Mouse (Mus musculus): ENCODE measurements at regions not wholly inside any gene's neighbourhood (a gene's known extent, or its start where the extent isn't known, plus 50 kb on each side); places are given as distances from the start of the nearest gene placed in this dataset.
"Not testable (repeated sequence)": the region's sequence is repeated elsewhere in the genome, so short reads cannot be mapped to it uniquely, and the experiment has no call there.

DNA sequence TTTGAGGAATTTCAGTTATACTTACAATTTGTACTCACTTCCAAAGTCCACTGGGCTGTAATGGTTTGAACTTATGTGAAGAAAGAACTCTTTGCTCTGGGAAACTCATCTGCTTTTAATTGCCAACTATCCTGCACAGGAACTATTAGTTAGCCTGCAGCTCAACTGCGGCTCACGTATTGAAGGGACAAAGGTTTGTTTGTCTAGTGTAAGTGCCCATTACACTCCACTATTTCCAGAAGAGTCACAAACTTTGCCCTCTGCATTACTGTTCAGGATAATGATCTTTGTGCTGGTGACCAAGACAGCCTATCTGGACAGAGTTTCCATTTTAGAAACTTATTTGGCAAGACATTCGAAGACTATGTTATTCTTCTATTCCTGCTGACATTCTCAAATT lies 74.5 kb downstream of the Slc10a2 start:
- Histone ChIP-seq H3K4me1 (ENCODE audit: control insufficient read depth, insufficient read depth, low read length) (no peaks in the 10 kb centered on the region), H3K4me3 (ENCODE audit: low read depth, low read length) (no peak overlapping the region), H3K9ac (replicated peaks; ENCODE audit: low read length) (no peak overlapping the region), H3K27me3 (ENCODE audit: control insufficient read depth, insufficient read depth, low read length) (no peaks in the 10 kb centered on the region), H3K36me3 (replicated peaks; ENCODE audit: control insufficient read depth, insufficient read depth, low read depth, low read length) (no peaks in the 10 kb centered on the region), H3K4me2 (ENCODE audit: low read depth, low read length) (no peak overlapping the region), H3K27ac (replicated peaks; ENCODE audit: low read depth, low read length) (no peak overlapping the region), H3K9me3 (replicated peaks; ENCODE audit: control insufficient read depth, low read length) (no peaks in the 10 kb centered on the region)
- no peak for ATAC-seq (replicated peaks; ENCODE audit: insufficient number of reproducible peaks, low FRiP score, low TSS enrichment, low read depth)
- peak; percentile 46 for DNase-seq (ENCODE audit: low spot score)
- 35% methylated on average over 3 of the region's 3 CpGs for WGBS

GRCm38 (mm10) chr8:5012368-5012767 lies 92.8 kb downstream of the Slc10a2 start:
- Histone ChIP-seq H3K9me3 (replicated peaks; ENCODE audit: control insufficient read depth, low read length) (no peaks in the 10 kb centered on the region), H3K27me3 (ENCODE audit: control insufficient read depth, insufficient read depth, low read length) (no peaks in the 10 kb centered on the region), H3K4me1 (ENCODE audit: control insufficient read depth, insufficient read depth, low read length) (no peaks in the 10 kb centered on the region), H3K36me3 (replicated peaks; ENCODE audit: control insufficient read depth, insufficient read depth, low read depth, low read length) (no peaks in the 10 kb centered on the region), H3K27ac (replicated peaks; ENCODE audit: low read depth, low read length) (no peak overlapping the region), H3K9ac (replicated peaks; ENCODE audit: low read length) (no peak overlapping the region), H3K4me3 (ENCODE audit: low read depth, low read length) (no peak overlapping the region), H3K4me2 (ENCODE audit: low read depth, low read length) (no peak overlapping the region)
- no peak for DNase-seq (ENCODE audit: low spot score)
- WGBS = 65% methylated on average over 1 of the region's 1 CpGs
- ATAC-seq (replicated peaks; ENCODE audit: insufficient number of reproducible peaks, low FRiP score, low TSS enrichment, low read depth) = no peak

GRCm38 (mm10) chr8:5011771-5012170 lies 93.4 kb downstream of the Slc10a2 start:
- H3K9ac ChIP-seq (replicated peaks; ENCODE audit: low read length) = no peak overlapping the region
- 74% methylated on average over 3 of the region's 3 CpGs for WGBS
- DNase-seq (ENCODE audit: low spot score) (no peak), ATAC-seq (replicated peaks; ENCODE audit: insufficient number of reproducible peaks, low FRiP score, low TSS enrichment, low read depth) (no peak)
- no peak overlapping the region for H3K27ac ChIP-seq (replicated peaks; ENCODE audit: low read depth, low read length)
- no peak overlapping the region for H3K4me2 ChIP-seq (ENCODE audit: low read depth, low read length)
- no peaks in the 10 kb centered on the region for H3K4me1 ChIP-seq (ENCODE audit: control insufficient read depth, insufficient read depth, low read length)
- H3K27me3 ChIP-seq (ENCODE audit: control insufficient read depth, insufficient read depth, low read length) = no peaks in the 10 kb centered on the region
- H3K9me3 ChIP-seq (replicated peaks; ENCODE audit: control insufficient read depth, low read length) = no peaks in the 10 kb centered on the region
- H3K4me3 ChIP-seq (ENCODE audit: low read depth, low read length) = no peak overlapping the region
- no peaks in the 10 kb centered on the region for H3K36me3 ChIP-seq (replicated peaks; ENCODE audit: control insufficient read depth, insufficient read depth, low read depth, low read length)

DNA sequence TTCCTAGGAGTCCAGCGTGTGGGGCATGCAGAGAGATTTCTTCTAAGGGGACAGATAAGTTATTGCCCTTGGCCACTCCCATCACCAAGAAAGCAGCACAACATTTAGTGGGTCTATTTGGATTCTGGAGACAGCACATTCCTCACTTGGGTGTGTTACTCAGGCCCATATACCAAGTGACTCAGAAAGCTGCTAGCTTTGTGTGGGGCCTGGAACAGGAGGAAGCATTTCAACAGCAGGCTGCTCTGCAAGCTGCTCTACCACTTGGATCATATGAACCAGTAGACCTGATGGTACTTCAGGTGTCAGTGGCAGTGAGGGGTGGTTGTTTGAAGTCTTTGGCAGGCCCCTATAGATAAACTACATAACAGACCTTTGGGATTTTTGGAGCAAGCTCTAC lies 101.8 kb downstream of the Slc10a2 start:
- not testable (repeated sequence) for H3K27ac ChIP-seq (replicated peaks; ENCODE audit: low read depth, low read length); H3K4me3 ChIP-seq (ENCODE audit: low read depth, low read length); H3K9me3 ChIP-seq (replicated peaks; ENCODE audit: control insufficient read depth, low read length); H3K4me1 ChIP-seq (ENCODE audit: control insufficient read depth, insufficient read depth, low read length); H3K9ac ChIP-seq (replicated peaks; ENCODE audit: low read length); H3K36me3 ChIP-seq (replicated peaks; ENCODE audit: control insufficient read depth, insufficient read depth, low read depth, low read length); H3K4me2 ChIP-seq (ENCODE audit: low read depth, low read length); H3K27me3 ChIP-seq (ENCODE audit: control insufficient read depth, insufficient read depth, low read length); ATAC-seq (replicated peaks; ENCODE audit: insufficient number of reproducible peaks, low FRiP score, low TSS enrichment, low read depth); DNase-seq (ENCODE audit: low spot score)
- WGBS = 88% methylated on average over 1 of the region's 1 CpGs
